Mouse (Mus musculus) Patski (cell line): ENCODE results near the gene Zbtb4. TPM values are rescaled to one million over a fixed set of nuclear protein-coding genes. Genes with fewer than 3 reads are reported as not detected.
"Not testable (repeated sequence)": the region's sequence is repeated elsewhere in the genome, so short reads cannot be mapped to it uniquely, and the experiment has no call there.

Experiments
- ATAC-seq: fragments of 100-300 bp; one replicate; pipeline ENCODE4 v1.8.0; 2021
- CTCF ChIA-PET: fragments of 350-600 bp; sonication (Branson Sonifier 250); formaldehyde crosslinking; loops from one replicate; lab custom pipeline; 2022; ENCODE audit warnings: inconsistent platforms; lab: Charles Lee
- POLR2A ChIA-PET: fragments of 350-600 bp; sonication (Branson Sonifier 250); formaldehyde crosslinking; loops from one replicate; lab custom pipeline; 2022; ENCODE audit warnings: antibody characterized with exemption, inconsistent platforms; lab: Charles Lee
- DNase-seq: peaks from one replicate; pipeline ENCODE4 v3.0.0-alpha.2; 2011; ENCODE audit warnings: low read depth, low spot score
- H3K27me3 ChIP-seq: fragments of 371-371 bp; one replicate; pipeline ENCODE4 v1.5.1; 2021
- CTCF ChIP-seq: fragments of 100-300 bp; IDR thresholded peaks from one replicate; pipeline ENCODE4 v1.5.1; 2021
- in situ Hi-C: fragments of 300-500 bp; cut with MboI; formaldehyde crosslinking; loops from 3 replicates; pipeline ENCODE4 v1.11.1; 2018; ENCODE audit warnings: low pct_unique_long_range_greater_than_20kb, mixed read lengths
- polyA plus RNA-seq: library from polyadenylated mRNA; unstranded; gene quantifications from one replicate; pipeline ENCODE4 v1.2.3, GENCODE M21; 2021

Zbtb4 gene
- polyA plus RNA-seq = 36.9 TPM

- no peak for DNase-seq
- POLR2A ChIA-PET = no interaction called here
- TF ChIP-seq CTCF = no peak
- no peaks in the 10 kb centered on the region for H3K27me3 ChIP-seq
- ATAC-seq = peak; percentile 41
- CTCF ChIA-PET = no interaction called here
- in situ Hi-C loops = no loop called here
These were observed at the start of gene Zbtb4 for GRCm38 (mm10) chr11:69765221-69766125. Gene Zbtb4, plus strand, starts transcription at chr11:69765912.

GRCm38 (mm10) chr11:69715929-69716328 lies 49.8 kb upstream of the Zbtb4 start:
- in situ Hi-C loops = loop anchor here (5.0 kb wide), 1 partner anchor 34 kb away; the partner anchor contains the start of gene Senp3
- ChIA-PET POLR2A (interaction anchor here (2.3 kb wide), 1 partner anchor 31 kb away, joined by 13 read pairs; the partner anchor contains the start of gene Tnfsf13), CTCF (interaction anchor here (1.6 to 6.8 kb wide), 2 partner anchors 32 to 40 kb away, joined by 4 to 51 read pairs; partner anchors contain the start of genes Senp3 and Tnfsf13)
- no peaks in the 10 kb centered on the region for H3K27me3 ChIP-seq
- no peak for ATAC-seq
- no peak for TF ChIP-seq CTCF
- DNase-seq = no peak

GRCm38 (mm10) chr11:69716953-69717352 lies 48.8 kb upstream of the Zbtb4 start:
- DNase-seq (no peak), ATAC-seq (no peak)
- POLR2A ChIA-PET = interaction anchor here (0.7 kb wide), 1 partner anchor 119 kb away, joined by 3 read pairs; no protein-coding TSS in a partner anchor
- CTCF ChIA-PET = interaction anchor here (1.0 to 6.8 kb wide), 7 partner anchors 10 to 39 kb away, joined by 3 to 51 read pairs (median 4); partner anchors contain the start of genes Senp3 and Tnfsf13
- TF ChIP-seq CTCF = peak; percentile 10
- no peaks in the 10 kb centered on the region for H3K27me3 ChIP-seq
- in situ Hi-C loops = loop anchor here (5.0 kb wide), 1 partner anchor 35 kb away; the partner anchor contains the start of gene Senp3

- H3K27me3 ChIP-seq = no peaks in the 10 kb centered on the region
- ChIA-PET POLR2A (no interaction called here), CTCF (interaction anchor here (6.8 kb wide), 1 partner anchor 35 kb away, joined by 51 read pairs; the partner anchor contains the start of genes Senp3 and Tnfsf13)
- ATAC-seq (no peak), DNase-seq (no peak)
- TF ChIP-seq CTCF = no peak
- in situ Hi-C loops = loop anchor here (5.0 kb wide), 1 partner anchor 36 kb away; the partner anchor contains the start of gene Senp3
These were observed 47.1 kb upstream of the Zbtb4 start for GRCm38 (mm10) chr11:69718661-69719060.

GRCm38 (mm10) chr11:69719423-69719822 lies 46.3 kb upstream of the Zbtb4 start:
- peak; percentile 62 for TF ChIP-seq CTCF
- CTCF ChIA-PET = interaction anchor here (6.8 kb wide), 1 partner anchor 35 kb away, joined by 51 read pairs; the partner anchor contains the start of genes Senp3 and Tnfsf13
- in situ Hi-C loops = loop anchor here (5.0 kb wide), 1 partner anchor 37 kb away; the partner anchor contains the start of gene Senp3
- DNase-seq (no peak), ATAC-seq (no peak)
- POLR2A ChIA-PET = interaction anchor here (0.7 kb wide), 1 partner anchor 119 kb away, joined by 4 read pairs; the partner anchor contains the start of gene Tmem256
- H3K27me3 ChIP-seq = no peaks in the 10 kb centered on the region

GRCm38 (mm10) chr11:69720852-69721251 lies 44.9 kb upstream of the Zbtb4 start:
- CTCF ChIA-PET = no interaction called here
- no peak for DNase-seq
- no peak for TF ChIP-seq CTCF
- ATAC-seq = no peak
- in situ Hi-C loops = no loop called here
- no peaks in the 10 kb centered on the region for H3K27me3 ChIP-seq
- POLR2A ChIA-PET = no interaction called here

GRCm38 (mm10) chr11:69723074-69723473 lies 42.6 kb upstream of the Zbtb4 start:
- ChIA-PET CTCF (interaction anchor here (0.7 to 1.3 kb wide), 3 partner anchors 9 to 41 kb away, joined by 3 to 5 read pairs (median 3); partner anchors contain the start of gene Senp3), POLR2A (interaction anchor here (0.7 kb wide), 1 partner anchor 194 kb away, joined by 4 read pairs; no protein-coding TSS in a partner anchor)
- in situ Hi-C loops = no loop called here
- ATAC-seq = no peak
- no peak for DNase-seq
- no peak for TF ChIP-seq CTCF
- no peaks in the 10 kb centered on the region for H3K27me3 ChIP-seq

- ChIA-PET CTCF (interaction anchor here (1.4 kb wide), 1 partner anchor 27 kb away, joined by 3 read pairs; no protein-coding TSS in a partner anchor), POLR2A (no interaction called here)
- DNase-seq (no peak), ATAC-seq (no peak)
- no peaks in the 10 kb centered on the region for H3K27me3 ChIP-seq
- TF ChIP-seq CTCF = no peak
- in situ Hi-C loops = no loop called here
These were observed 39.8 kb upstream of the Zbtb4 start for GRCm38 (mm10) chr11:69725951-69726350.

GRCm38 (mm10) chr11:69729063-69729462 lies 36.6 kb upstream of the Zbtb4 start:
- peak; percentile 85 for TF ChIP-seq CTCF
- ATAC-seq = no peak
- DNase-seq = no peak
- ChIA-PET POLR2A (no interaction called here), CTCF (interaction anchor here (0.7 to 1.4 kb wide), 4 partner anchors 11 to 47 kb away, joined by 3 to 5 read pairs (median 4); partner anchors contain the start of gene Senp3)
- H3K27me3 ChIP-seq = no peaks in the 10 kb centered on the region
- in situ Hi-C loops = no loop called here

- ATAC-seq, in situ Hi-C loops, H3K27me3 ChIP-seq, DNase-seq, POLR2A ChIA-PET: not testable (repeated sequence)
- CTCF ChIA-PET = interaction anchor here (1.0 to 1.6 kb wide), 3 partner anchors 14 to 203 kb away, joined by 3 to 5 read pairs (median 4); no protein-coding TSS in a partner anchor
These were observed 34.3 kb upstream of the Zbtb4 start for GRCm38 (mm10) chr11:69731408-69731807.
